Mouse (Mus musculus): ENCODE results near the gene Klhdc8b.

Klhdc8b gene

GRCm38 (mm10) chr9:108480813-108481519 lies 19.6 kb upstream of the Klhdc8b start:
- no peak for DNase-seq

GRCm38 (mm10) chr9:108479721-108480351 lies 18.5 kb upstream of the Klhdc8b start, which contains the start of gene Lamb2:
Lamb2 (plus strand) TSS chr9:108479736.
- no peak for DNase-seq

- no peak for DNase-seq
These were observed 17.9 kb upstream of the Klhdc8b start for GRCm38 (mm10) chr9:108479241-108479640.

GRCm38 (mm10) chr9:108478638-108479156 lies 17.3 kb upstream of the Klhdc8b start:
- no peak for DNase-seq

- DNase-seq: no peak
These were observed 13.1 kb upstream of the Klhdc8b start for GRCm38 (mm10) chr9:108474528-108474927.

- no peak for DNase-seq
These were observed 8.5 kb upstream of the Klhdc8b start for GRCm38 (mm10) chr9:108469845-108470244.

- DNase-seq: no peak
These were observed 8.0 kb upstream of the Klhdc8b start for GRCm38 (mm10) chr9:108469430-108469829.

- DNase-seq: no peak
These were observed 4.8 kb upstream of the Klhdc8b start for GRCm38 (mm10) chr9:108466219-108466618.

- DNase-seq: no peak
These were observed 2.3 kb upstream of the Klhdc8b start for GRCm38 (mm10) chr9:108463713-108464112.

- no peak for DNase-seq
These were observed 811 bp upstream of the Klhdc8b start for GRCm38 (mm10) chr9:108462192-108462591.

- no peak for DNase-seq
These were observed 294 bp upstream of the Klhdc8b start for GRCm38 (mm10) chr9:108461675-108462074.

- peak; percentile 73 to 84 for DNase-seq
These were observed 832 bp downstream of the Klhdc8b start, which contains the start of gene Ccdc71 for GRCm38 (mm10) chr9:108460319-108461178. Ccdc71 (plus strand) TSS chr9:108460527.

- no peak for DNase-seq
These were observed 1.5 kb downstream of the Klhdc8b start for GRCm38 (mm10) chr9:108459939-108460318.

- no peak for DNase-seq
These were observed 4.4 kb downstream of the Klhdc8b start for GRCm38 (mm10) chr9:108456953-108457352.

- no peak for DNase-seq
These were observed 5.4 kb downstream of the Klhdc8b start for GRCm38 (mm10) chr9:108455747-108456571.

GRCm38 (mm10) chr9:108454429-108454828 lies 7.0 kb downstream of the Klhdc8b start:
- no peak for DNase-seq

GRCm38 (mm10) chr9:108453458-108453857 lies 7.9 kb downstream of the Klhdc8b start:
- DNase-seq: no peak

- DNase-seq: no peak
These were observed 8.5 kb downstream of the Klhdc8b start for GRCm38 (mm10) chr9:108452911-108453310.

GRCm38 (mm10) chr9:108452291-108452906 lies 9.0 kb downstream of the Klhdc8b start:
- DNase-seq: peak; percentile 61 to 85

GRCm38 (mm10) chr9:108451519-108452160 lies 9.7 kb downstream of the Klhdc8b start:
- no peak for DNase-seq

- DNase-seq: no peak
These were observed 10.2 kb downstream of the Klhdc8b start for GRCm38 (mm10) chr9:108451170-108451493.
